Mouse (Mus musculus) urinary bladder, postnatal 14 days (tissue): Measurements from ENCODE around the gene Klc1.
A peak's percentile ranks its signal among the peaks of the same experiment; 100 is the strongest.

Source experiments
- DNase-seq: peaks from one replicate; pipeline ENCODE4 v3.0.0; 2021; ENCODE audit warnings: low spot score

Gene Klc1

GRCm38 (mm10) chr12:111813766-111814617, 55.3 kb downstream of the Klc1 start, which contains the start of the genes Xrcc3 and Zfyve21:
Gene Xrcc3 (minus strand): TSS chr12:111813873.
Gene Zfyve21 (plus strand): TSS chr12:111814170.
- DNase-seq = peak; percentile 97

GRCm38 (mm10) chr12:111814769-111815762, 56.4 kb downstream of the Klc1 start:
- DNase-seq = no peak

GRCm38 (mm10) chr12:111816528-111816927, 57.9 kb downstream of the Klc1 start:
- peak; percentile 56 for DNase-seq

GRCm38 (mm10) chr12:111816967-111817366, 58.3 kb downstream of the Klc1 start:
- no peak for DNase-seq

- DNase-seq = no peak
Measured at GRCm38 (mm10) chr12:111817991-111818390, 59.3 kb downstream of the Klc1 start.

- peak; percentile 51 for DNase-seq
Measured at GRCm38 (mm10) chr12:111819936-111820335, 61.3 kb downstream of the Klc1 start.

GRCm38 (mm10) chr12:111820708-111821107, 62.1 kb downstream of the Klc1 start:
- DNase-seq = no peak

- DNase-seq = no peak
Measured at GRCm38 (mm10) chr12:111821931-111822330, 63.3 kb downstream of the Klc1 start.

- DNase-seq = no peak
Measured at GRCm38 (mm10) chr12:111827556-111827955, 68.9 kb downstream of the Klc1 start.

GRCm38 (mm10) chr12:111829447-111829846, 70.8 kb downstream of the Klc1 start:
- DNase-seq = no peak

GRCm38 (mm10) chr12:111829954-111830353, 71.3 kb downstream of the Klc1 start:
- no peak for DNase-seq

- DNase-seq = no peak
Measured at GRCm38 (mm10) chr12:111830375-111830774, 71.7 kb downstream of the Klc1 start.

GRCm38 (mm10) chr12:111832643-111833042, 74.0 kb downstream of the Klc1 start:
- DNase-seq = no peak

- no peak for DNase-seq
Measured at GRCm38 (mm10) chr12:111833457-111833856, 74.8 kb downstream of the Klc1 start.

- DNase-seq = no peak
Measured at GRCm38 (mm10) chr12:111842565-111843433, 84.2 kb downstream of the Klc1 start.

GRCm38 (mm10) chr12:111843470-111843869, 84.8 kb downstream of the Klc1 start:
- no peak for DNase-seq

- no peak for DNase-seq
Measured at GRCm38 (mm10) chr12:111845953-111846352, 87.3 kb downstream of the Klc1 start.

- DNase-seq = no peak
Measured at GRCm38 (mm10) chr12:111846815-111847214, 88.2 kb downstream of the Klc1 start.

GRCm38 (mm10) chr12:111848300-111848798, 89.7 kb downstream of the Klc1 start:
- no peak for DNase-seq

GRCm38 (mm10) chr12:111851235-111851634, 92.6 kb downstream of the Klc1 start:
- DNase-seq = no peak

GRCm38 (mm10) chr12:111851745-111852144, 93.1 kb downstream of the Klc1 start:
- DNase-seq = no peak
